Mouse (Mus musculus): ENCODE data around the gene Clock.

The Clock gene

GRCm38 (mm10) chr5:76182326-76182725 lies 122.3 kb downstream of the Clock start:
- in situ Hi-C loops (cut with MboI, MseI), result no loop called here

- in situ Hi-C loops (cut with MboI, MseI), result no loop called here
Observed at GRCm38 (mm10) chr5:76179791-76180190, 124.8 kb downstream of the Clock start.

- in situ Hi-C loops (cut with MboI, MseI), result no loop called here
Observed at GRCm38 (mm10) chr5:76179171-76179570, 125.4 kb downstream of the Clock start.

GRCm38 (mm10) chr5:76177664-76178063 lies 126.9 kb downstream of the Clock start:
- in situ Hi-C loops (cut with MboI, MseI), result no loop called here

GRCm38 (mm10) chr5:76176841-76177240 lies 127.8 kb downstream of the Clock start:
- in situ Hi-C loops (cut with MboI, MseI), result no loop called here

- in situ Hi-C loops (cut with MboI, MseI), result no loop called here
Observed at GRCm38 (mm10) chr5:76176411-76176810, 128.2 kb downstream of the Clock start.

GRCm38 (mm10) chr5:76175051-76175450 lies 129.5 kb downstream of the Clock start:
- in situ Hi-C loops (cut with MboI, MseI), result no loop called here

- in situ Hi-C loops (cut with MboI, MseI), result no loop called here
Observed at GRCm38 (mm10) chr5:76171039-76171438, 133.6 kb downstream of the Clock start.

- in situ Hi-C loops (cut with MboI, MseI), result no loop called here
Observed at GRCm38 (mm10) chr5:76170522-76170921, 134.1 kb downstream of the Clock start.

GRCm38 (mm10) chr5:76164827-76165226 lies 139.8 kb downstream of the Clock start:
- in situ Hi-C loops (cut with MboI, MseI), result no loop called here

- in situ Hi-C loops (cut with MboI, MseI), result no loop called here
Observed at GRCm38 (mm10) chr5:76163828-76164390, 140.7 kb downstream of the Clock start.

GRCm38 (mm10) chr5:76162926-76163325 lies 141.7 kb downstream of the Clock start:
- in situ Hi-C loops (cut with MboI, MseI), result no loop called here

GRCm38 (mm10) chr5:76161491-76161890 lies 143.1 kb downstream of the Clock start:
- in situ Hi-C loops (cut with MboI, MseI), result no loop called here

- in situ Hi-C loops (cut with MboI, MseI), result no loop called here
Observed at GRCm38 (mm10) chr5:76160086-76160485, 144.5 kb downstream of the Clock start.

Measured in T-helper 2 cell (primary cell).